Mouse (Mus musculus): ENCODE results near the gene Slc50a1. TPM values are rescaled to one million over a fixed set of nuclear protein-coding genes. Genes with fewer than 3 reads are reported as not detected.

Slc50a1 gene
- polyA plus RNA-seq, 1 experiment from 2014 or later = 60.2 TPM

DNA sequence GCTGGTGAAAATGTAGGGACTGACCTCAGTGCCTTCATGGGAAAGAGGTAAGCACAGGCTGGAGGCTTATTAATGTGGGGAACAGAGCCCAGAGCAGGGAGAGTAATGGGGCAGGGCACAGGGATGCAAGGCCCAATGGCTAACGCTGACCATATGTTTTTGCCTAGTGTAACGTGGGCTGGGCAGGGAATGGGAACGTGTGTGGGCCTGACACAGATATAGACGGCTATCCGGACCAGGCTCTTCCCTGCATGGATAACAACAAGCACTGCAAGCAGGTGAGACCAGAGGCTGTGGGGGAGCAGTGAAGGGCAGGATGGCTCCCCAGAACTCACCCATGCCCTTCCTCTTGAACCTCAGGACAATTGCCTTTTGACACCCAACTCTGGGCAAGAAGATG is 49.2 kb downstream of the Slc50a1 start:
- Histone ChIP-seq H3K4me3 (ENCODE audit: low read depth, low read length) (no peak overlapping the region), H3K9ac (no peak overlapping the region), H3K27ac (ENCODE audit: low read depth) (no peak overlapping the region), H3K27me3 (ENCODE audit: insufficient read depth, low read length) (no peaks in the 10 kb centered on the region), H3K36me3 (ENCODE audit: insufficient read depth) (peaks cover 10% of the 10 kb centered on the region; the same call in 1 of the 2 replicates), H3K9me3 (ENCODE audit: low read depth, low read length) (no peaks in the 10 kb centered on the region), H3K4me1 (ENCODE audit: insufficient read depth) (peaks cover 12% of the 10 kb centered on the region), H3K4me2 (no peak overlapping the region)
- WGBS = 70% methylated on average over 5 of the region's 5 CpGs
- DNase-seq = no peak
- no peak for ATAC-seq (ENCODE audit: insufficient read depth)
- TF ChIP-seq CTCF (IDR thresholded peaks at IDR 0.05; ENCODE audit: low read depth) = no peak

DNA sequence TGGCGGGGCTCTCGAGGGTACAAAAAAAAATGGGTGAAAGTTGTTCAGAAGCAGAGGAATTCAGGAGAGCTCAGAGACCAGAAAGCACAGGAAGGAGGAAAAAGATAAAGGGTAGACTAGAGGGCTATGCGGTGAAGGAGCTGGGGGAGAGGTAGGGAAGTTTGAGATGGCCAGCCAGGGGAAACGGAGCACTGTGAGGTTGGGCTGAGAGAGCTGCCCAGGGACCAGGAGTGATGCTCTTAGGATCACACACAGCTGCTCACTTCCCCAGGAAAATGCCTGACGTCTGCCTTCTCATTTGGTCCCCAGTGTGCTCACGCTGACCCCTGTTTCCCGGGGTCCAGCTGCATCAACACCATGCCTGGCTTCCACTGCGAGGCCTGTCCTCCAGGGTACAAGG is 50.8 kb downstream of the Slc50a1 start:
- H3K36me3 ChIP-seq (ENCODE audit: insufficient read depth) = peaks cover 10% of the 10 kb centered on the region; the same call in 1 of the 2 replicates
- DNase-seq (peak; percentile 45), ATAC-seq (ENCODE audit: insufficient read depth) (peak; percentile 28; the same call in 1 of the 2 replicates)
- H3K9ac ChIP-seq = no peak overlapping the region
- peaks cover 16% of the 10 kb centered on the region for H3K4me1 ChIP-seq (ENCODE audit: insufficient read depth)
- peak overlapping the region; percentile 36 for H3K4me2 ChIP-seq
- H3K4me3 ChIP-seq (ENCODE audit: low read depth, low read length) = no peak overlapping the region
- H3K27me3 ChIP-seq (ENCODE audit: insufficient read depth, low read length) = no peaks in the 10 kb centered on the region
- H3K9me3 ChIP-seq (ENCODE audit: low read depth, low read length) = no peaks in the 10 kb centered on the region
- H3K27ac ChIP-seq (ENCODE audit: low read depth) = peak overlapping the region; percentile 79
- no peak for TF ChIP-seq CTCF (IDR thresholded peaks at IDR 0.05; ENCODE audit: low read depth)
- 12% methylated on average over 8 of the region's 8 CpGs for WGBS

DNA sequence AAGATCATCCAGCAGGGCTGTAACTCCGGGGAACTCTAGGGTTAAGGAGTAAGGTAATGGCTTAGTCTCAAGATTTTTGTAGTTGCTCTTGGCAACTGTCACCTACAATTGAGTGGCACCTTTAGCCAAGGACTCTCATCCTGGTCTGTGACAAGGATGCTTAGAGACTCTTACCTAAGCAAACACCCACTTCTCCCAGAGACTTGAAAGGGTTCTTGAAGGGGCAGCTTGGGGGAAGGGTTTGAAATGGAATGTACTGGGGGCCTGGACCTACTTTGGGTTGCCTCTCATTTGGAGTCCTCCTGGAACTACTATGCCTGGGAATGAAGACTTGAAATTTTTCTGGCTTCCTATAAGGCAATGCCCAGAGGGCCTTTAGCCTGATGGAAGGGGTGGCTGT is 52.1 kb downstream of the Slc50a1 start:
- H3K27ac ChIP-seq (ENCODE audit: low read depth) = peak overlapping the region; percentile 79; the same call in 1 of the 2 replicates
- no peaks in the 10 kb centered on the region for H3K27me3 ChIP-seq (ENCODE audit: insufficient read depth, low read length)
- no peak overlapping the region for H3K9ac ChIP-seq
- no peak overlapping the region for H3K4me3 ChIP-seq (ENCODE audit: low read depth, low read length)
- H3K9me3 ChIP-seq (ENCODE audit: low read depth, low read length) = no peaks in the 10 kb centered on the region
- no peak for ATAC-seq (ENCODE audit: insufficient read depth)
- peaks cover 4% of the 10 kb centered on the region; the same call in 1 of the 2 replicates for H3K36me3 ChIP-seq (ENCODE audit: insufficient read depth)
- DNase-seq = peak; percentile 67
- 66% methylated on average over 1 of the region's 1 CpGs for WGBS
- peak overlapping the region; percentile 36 for H3K4me2 ChIP-seq
- no peak for TF ChIP-seq CTCF (IDR thresholded peaks at IDR 0.05; ENCODE audit: low read depth)
- peaks cover 16% of the 10 kb centered on the region for H3K4me1 ChIP-seq (ENCODE audit: insufficient read depth)

MicroRNAs encoded within 50 kb of the gene (microRNA counts, 519-probe panel; counts per million panel counts)
- microRNA mmu-miR-92b = 2,506 counts per million, percentile 44 among the panel's probes with 10 or more counts

Small RNAs within 50 kb of the gene (microRNA-seq; reads per million reads assigned to microRNA genes)
- 1,659 reads per million, percentile 77 among the genes with 10 or more reads in this experiment for gene Mir92b (ENCODE audit: borderline number of aligned reads)

Other genes starting within 250 kb of the Slc50a1 start
- gene Rusc1, start 177.3 kb downstream of the Slc50a1 start, polyA plus RNA-seq (2014; fragmentation: Nextera tagmentation; extraction: Ambion mirVana) = 11.2 and 13.9 TPM in 2 replicates
- not detected in 2 replicates for gene Gm43738, start 169.5 kb downstream of the Slc50a1 start, polyA plus RNA-seq (2014; fragmentation: Nextera tagmentation; extraction: Ambion mirVana)
- gene Fdps, start 168.6 kb downstream of the Slc50a1 start, polyA plus RNA-seq (2014; fragmentation: Nextera tagmentation; extraction: Ambion mirVana) = 164 and 177 TPM in 2 replicates
- 0.08 TPM in 1 of 2 replicates, not detected in the other for gene Pklr, start 134.4 kb downstream of the Slc50a1 start, polyA plus RNA-seq (2014; fragmentation: Nextera tagmentation; extraction: Ambion mirVana)
- gene Hcn3, start 110.4 kb downstream of the Slc50a1 start, polyA plus RNA-seq (2014; fragmentation: Nextera tagmentation; extraction: Ambion mirVana) = 0.47 and 0.61 TPM in 2 replicates
- gene Clk2, start 105.8 kb downstream of the Slc50a1 start, polyA plus RNA-seq (2014; fragmentation: Nextera tagmentation; extraction: Ambion mirVana) = 26.1 and 26.4 TPM in 2 replicates
- gene Scamp3, start 93.1 kb downstream of the Slc50a1 start, polyA plus RNA-seq (2014; fragmentation: Nextera tagmentation; extraction: Ambion mirVana) = 90.2 and 98.9 TPM in 2 replicates
- gene Fam189b, start 87.4 kb downstream of the Slc50a1 start, polyA plus RNA-seq (2014; fragmentation: Nextera tagmentation; extraction: Ambion mirVana) = 18.2 and 19.4 TPM in 2 replicates
- gene Gba, start 67.6 kb downstream of the Slc50a1 start, polyA plus RNA-seq (2014; fragmentation: Nextera tagmentation; extraction: Ambion mirVana) = 34.4 and 35.5 TPM in 2 replicates
- gene Thbs3, start 55.4 kb downstream of the Slc50a1 start, polyA plus RNA-seq (2014; fragmentation: Nextera tagmentation; extraction: Ambion mirVana) = 33.6 and 39.9 TPM in 2 replicates
- gene Mtx1, start 43.5 kb downstream of the Slc50a1 start, polyA plus RNA-seq (2014; fragmentation: Nextera tagmentation; extraction: Ambion mirVana) = 193 and 212 TPM in 2 replicates
- 43.0 and 50.4 TPM in 2 replicates for gene Muc1, start 41.5 kb downstream of the Slc50a1 start, polyA plus RNA-seq (2014; fragmentation: Nextera tagmentation; extraction: Ambion mirVana)
- 293 and 312 TPM in 2 replicates for gene Krtcap2, start 24.6 kb downstream of the Slc50a1 start, polyA plus RNA-seq (2014; fragmentation: Nextera tagmentation; extraction: Ambion mirVana)
- 5.7 and 6.3 TPM in 2 replicates for gene Trim46, start 24.3 kb downstream of the Slc50a1 start, polyA plus RNA-seq (2014; fragmentation: Nextera tagmentation; extraction: Ambion mirVana)
- 118 and 119 TPM in 2 replicates for gene Dpm3, start 11.2 kb downstream of the Slc50a1 start, polyA plus RNA-seq (2014; fragmentation: Nextera tagmentation; extraction: Ambion mirVana)
- 68.3 and 70.4 TPM in 2 replicates for gene Efna1, start 10.6 kb upstream of the Slc50a1 start, polyA plus RNA-seq (2014; fragmentation: Nextera tagmentation; extraction: Ambion mirVana)
- gene Efna3, start 52.4 kb upstream of the Slc50a1 start, polyA plus RNA-seq (2014; fragmentation: Nextera tagmentation; extraction: Ambion mirVana) = 4.7 and 5.8 TPM in 2 replicates
- 24.6 and 27.0 TPM in 2 replicates for gene Efna4, start 67.5 kb upstream of the Slc50a1 start, polyA plus RNA-seq (2014; fragmentation: Nextera tagmentation; extraction: Ambion mirVana)
- 32.7 and 36.7 TPM in 2 replicates for gene Adam15, start 79.4 kb upstream of the Slc50a1 start, polyA plus RNA-seq (2014; fragmentation: Nextera tagmentation; extraction: Ambion mirVana)
- gene Dcst2, start 91.4 kb upstream of the Slc50a1 start, polyA plus RNA-seq (2014; fragmentation: Nextera tagmentation; extraction: Ambion mirVana) = 0.17 TPM in 1 of 2 replicates, not detected in the other
- 0.11 TPM in 1 of 2 replicates, not detected in the other for gene Dcst1, start 94.7 kb upstream of the Slc50a1 start, polyA plus RNA-seq (2014; fragmentation: Nextera tagmentation; extraction: Ambion mirVana)
- gene Zbtb7b, start 124.2 kb upstream of the Slc50a1 start, polyA plus RNA-seq (2014; fragmentation: Nextera tagmentation; extraction: Ambion mirVana) = 1.6 and 1.7 TPM in 2 replicates
- gene Lenep, start 132.2 kb upstream of the Slc50a1 start, polyA plus RNA-seq (2014; fragmentation: Nextera tagmentation; extraction: Ambion mirVana) = 0.19 and 0.33 TPM in 2 replicates
- gene Flad1, start 141.3 kb upstream of the Slc50a1 start, polyA plus RNA-seq (2014; fragmentation: Nextera tagmentation; extraction: Ambion mirVana) = 18.1 and 18.2 TPM in 2 replicates
- gene Cks1b, start 147.8 kb upstream of the Slc50a1 start, polyA plus RNA-seq (2014; fragmentation: Nextera tagmentation; extraction: Ambion mirVana) = 655 and 692 TPM in 2 replicates
- 69.5 and 75.2 TPM in 2 replicates for gene Shc1, start 147.9 kb upstream of the Slc50a1 start, polyA plus RNA-seq (2014; fragmentation: Nextera tagmentation; extraction: Ambion mirVana)
- gene Pygo2, start 159.6 kb upstream of the Slc50a1 start, polyA plus RNA-seq (2014; fragmentation: Nextera tagmentation; extraction: Ambion mirVana) = 54.0 and 56.8 TPM in 2 replicates
- 13.6 and 14.7 TPM in 2 replicates for gene Pbxip1, start 166.1 kb upstream of the Slc50a1 start, polyA plus RNA-seq (2014; fragmentation: Nextera tagmentation; extraction: Ambion mirVana)
- gene Pmvk, start 184.0 kb upstream of the Slc50a1 start, polyA plus RNA-seq (2014; fragmentation: Nextera tagmentation; extraction: Ambion mirVana) = 46.2 and 48.0 TPM in 2 replicates
- 1.0 TPM in 2 replicates for gene Kcnn3, start 249.6 kb upstream of the Slc50a1 start, polyA plus RNA-seq (2014; fragmentation: Nextera tagmentation; extraction: Ambion mirVana)